Mouse (Mus musculus): ENCODE measurements at regions not wholly inside any gene's neighbourhood (a gene's known extent, or its start where the extent isn't known, plus 50 kb on each side); places are given as distances from the start of the nearest gene placed in this dataset.

- TF ChIP-seq CTCF (IDR thresholded peaks at IDR 0.05; ENCODE audit: control insufficient read depth, insufficient read depth, low read length) (no peak), POLR2A (IDR thresholded peaks at IDR 0.05; ENCODE audit: borderline replicate concordance, control insufficient read depth, low read depth, low read length) (no peak)
Observed at GRCm38 (mm10) chr1:51577701-51578100, 99.5 kb upstream of the Nabp1 start.
